Mouse (Mus musculus) erythroblast, embryonic 14.5 days (primary cell): Measurements from ENCODE around the gene Prox2.

ENCODE experiments used
- GATA1 ChIP-seq: IDR thresholded peaks from 2 replicates; pipeline ENCODE4 v1.6.1; 2012; ENCODE audit warnings: low read length, inconsistent platforms, mixed read lengths
- TAL1 ChIP-seq: IDR thresholded peaks from 3 replicates; pipeline ENCODE4 v1.6.1; 2012; ENCODE audit warnings: low read length, inconsistent platforms, mixed read lengths

DNA sequence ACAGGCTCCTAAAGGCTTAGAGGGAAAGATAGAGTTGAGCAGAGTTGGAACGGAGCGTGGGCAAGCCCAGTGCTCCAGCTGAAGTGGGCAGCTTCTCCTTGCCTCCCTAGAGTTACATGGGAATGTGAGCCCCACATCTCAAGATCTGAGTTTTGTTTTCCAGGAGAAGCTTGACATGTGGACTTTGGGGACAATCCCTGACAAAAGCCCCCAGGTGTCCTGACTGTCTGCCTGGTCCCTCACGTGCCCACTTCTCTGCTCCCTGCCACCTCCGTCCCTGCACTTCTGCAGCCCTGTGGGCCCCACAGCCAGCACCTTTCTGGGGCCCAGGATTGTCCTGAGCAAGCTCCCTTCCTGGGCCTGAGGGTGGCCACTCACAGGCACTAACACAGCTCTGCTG lies 34.3 kb upstream of the Prox2 start:
- TF ChIP-seq TAL1: no peak
- no peak for TF ChIP-seq GATA1
